Mouse (Mus musculus) CH12.LX (cell line): ENCODE measurements around the gene Pam. TPM values are rescaled to one million over a fixed set of nuclear protein-coding genes. Genes with fewer than 3 reads are reported as not detected.

Source experiments
- DNase-seq: peaks from one replicate; pipeline ENCODE4 v3.0.0-alpha.2; 2013; ENCODE audit errors: extremely low read depth
- H3K27ac ChIP-seq: 2 replicates; pipeline ENCODE4 v1.5.1; 2012; ENCODE audit warnings: low read depth, mild to moderate bottlenecking, control low read depth, moderate library complexity; ENCODE audit not compliant: insufficient read depth
- H3K27me3 ChIP-seq: replicated peaks from 2 replicates; pipeline ENCODE3; 2012; ENCODE audit warnings: inconsistent platforms
- H3K36me3 ChIP-seq, 2 experiments: replicated peaks in 1 of 2; 2 replicates each; pipeline versions ENCODE3 to v1.6.1; 2012; ENCODE audit warnings: inconsistent platforms in 1 of 2, low read length in 1 of 2, mild to moderate bottlenecking in 1 of 2, mixed read lengths in 1 of 2, moderate library complexity in 1 of 2; ENCODE audit not compliant: control insufficient read depth in 1 of 2, insufficient read depth in 1 of 2
- H3K4me1 ChIP-seq, 2 experiments: 2 replicates each; pipeline ENCODE4 v1.6.1; 2012; ENCODE audit warnings: inconsistent platforms in 1 of 2, moderate library complexity in 1 of 2; ENCODE audit not compliant: insufficient read depth in 2 of 2, control insufficient read depth in 1 of 2
- H3K4me2 ChIP-seq: 2 replicates; pipeline ENCODE4 v1.6.1; 2012; ENCODE audit warnings: low read depth, mild to moderate bottlenecking, control low read depth; ENCODE audit not compliant: poor library complexity, insufficient read depth, severe bottlenecking
- H3K4me3 ChIP-seq, 3 experiments: fragments of 150-350 bp in 1 of 3; sonication (generic) in 1 of 3; replicated peaks in 1 of 3; 2 replicates each; pipeline versions ENCODE3 to v1.5.1; 2011 to 2012; ENCODE audit warnings: low read depth in 2 of 3, low read length in 2 of 3, mild to moderate bottlenecking in 2 of 3, moderate library complexity in 2 of 3, control low read depth in 1 of 3, improper control_type of control experiment in 1 of 3, inconsistent platforms in 1 of 3, mixed read lengths in 1 of 3; ENCODE audit not compliant: poor library complexity in 1 of 3
- H3K79me2 ChIP-seq: replicated peaks from 2 replicates; pipeline ENCODE4 v1.6.1; 2012; ENCODE audit warnings: mild to moderate bottlenecking, moderate library complexity; ENCODE audit not compliant: control insufficient read depth, poor library complexity, insufficient read depth, severe bottlenecking; ENCODE audit errors: extremely low read depth
- H3K9ac ChIP-seq: 2 replicates; pipeline ENCODE4 v1.6.1; 2012; ENCODE audit warnings: low read depth, mild to moderate bottlenecking, control low read depth, moderate library complexity; ENCODE audit not compliant: insufficient read depth
- H3K9me3 ChIP-seq: replicated peaks from 2 replicates; pipeline ENCODE3; 2012; ENCODE audit warnings: low read length, inconsistent platforms, mixed read lengths
- CHD1 ChIP-seq: IDR thresholded peaks from 2 replicates; pipeline ENCODE4 v1.6.1; 2012; ENCODE audit warnings: low read depth, low read length, improper control_type of control experiment, inconsistent platforms
- CHD2 ChIP-seq: IDR thresholded peaks from 2 replicates; pipeline ENCODE4 v1.6.1; 2011; ENCODE audit warnings: low read length, improper control_type of control experiment
- CTCF ChIP-seq, 2 experiments: IDR thresholded peaks in 1 of 2; conservative IDR thresholded peaks in 1 of 2; 2 replicates each; pipeline ENCODE4 v1.5.1; 2011 to 2012; ENCODE audit warnings: low read depth in 2 of 2, low read length in 2 of 2, improper control_type of control experiment in 1 of 2, inconsistent platforms in 1 of 2, mild to moderate bottlenecking in 1 of 2, moderate library complexity in 1 of 2
- E2F4 ChIP-seq: IDR thresholded peaks from 2 replicates; pipeline ENCODE4 v1.6.1; 2011; ENCODE audit warnings: low read depth, low read length, improper control_type of control experiment; ENCODE audit not compliant: insufficient replicate concordance
- ELF1 ChIP-seq: IDR thresholded peaks from 2 replicates; pipeline ENCODE4 v1.6.1; 2014; ENCODE audit warnings: low read depth, mild to moderate bottlenecking, inconsistent platforms, low read length, improper control_type of control experiment
- GABPA ChIP-seq: IDR thresholded peaks from 2 replicates; pipeline ENCODE4 v1.6.1; 2012; ENCODE audit warnings: low read depth, low read length, improper control_type of control experiment, inconsistent platforms; ENCODE audit not compliant: insufficient replicate concordance
- JUN ChIP-seq: IDR thresholded peaks from 2 replicates; pipeline ENCODE4 v1.6.1; 2011; ENCODE audit warnings: low read depth, mild to moderate bottlenecking, low read length, improper control_type of control experiment, moderate library complexity; ENCODE audit not compliant: insufficient read depth
- JUND ChIP-seq: conservative IDR thresholded peaks from 2 replicates; pipeline ENCODE4 v1.6.1; 2011; ENCODE audit warnings: low read depth, low read length, improper control_type of control experiment
- KAT2A ChIP-seq: IDR thresholded peaks from 2 replicates; pipeline ENCODE4 v1.6.1; 2012; ENCODE audit warnings: low read length, improper control_type of control experiment, inconsistent platforms; ENCODE audit not compliant: insufficient replicate concordance
- MAX ChIP-seq: IDR thresholded peaks from 2 replicates; pipeline ENCODE4 v1.6.1; 2011; ENCODE audit warnings: low read length, improper control_type of control experiment
- MAZ ChIP-seq: IDR thresholded peaks from 2 replicates; pipeline ENCODE4 v1.6.1; 2012; ENCODE audit warnings: low read depth, mild to moderate bottlenecking, inconsistent platforms, low read length, improper control_type of control experiment, moderate library complexity
- MEF2A ChIP-seq: IDR thresholded peaks from 2 replicates; pipeline ENCODE4 v1.6.1; 2014; ENCODE audit warnings: low read depth, mild to moderate bottlenecking, inconsistent platforms, low read length, improper control_type of control experiment, borderline replicate concordance
- MXI1 ChIP-seq: IDR thresholded peaks from 2 replicates; pipeline ENCODE4 v1.6.1; 2011; ENCODE audit warnings: mild to moderate bottlenecking, low read depth, low read length, improper control_type of control experiment
- NELFE ChIP-seq: IDR thresholded peaks from 2 replicates; pipeline ENCODE4 v1.6.1; 2011; ENCODE audit warnings: low read depth, low read length, improper control_type of control experiment
- NRF1 ChIP-seq: IDR thresholded peaks from 2 replicates; pipeline ENCODE4 v1.6.1; 2014; ENCODE audit warnings: low read depth, mild to moderate bottlenecking, inconsistent platforms, low read length, improper control_type of control experiment, moderate library complexity
- PAX5 ChIP-seq: IDR thresholded peaks from 2 replicates; pipeline ENCODE4 v1.6.1; 2012; ENCODE audit warnings: low read length, inconsistent platforms, mixed read lengths
- POLR2A ChIP-seq: IDR thresholded peaks from 2 replicates; pipeline ENCODE4 v1.6.1; 2011; ENCODE audit warnings: low read depth, mild to moderate bottlenecking, improper control_type of control experiment, low read length
- SIN3A ChIP-seq: IDR thresholded peaks from 2 replicates; pipeline ENCODE4 v1.6.1; 2012; ENCODE audit warnings: low read length, improper control_type of control experiment, inconsistent platforms
- SMC3 ChIP-seq: IDR thresholded peaks from 2 replicates; pipeline ENCODE4 v1.6.1; 2011; ENCODE audit warnings: low read depth, low read length, improper control_type of control experiment
- TBP ChIP-seq: conservative IDR thresholded peaks from 2 replicates; pipeline ENCODE4 v1.6.1; 2011; ENCODE audit warnings: low read depth, low read length, improper control_type of control experiment
- USF1 ChIP-seq: IDR thresholded peaks from 2 replicates; pipeline ENCODE4 v1.6.1; 2014; ENCODE audit warnings: low read depth, mild to moderate bottlenecking, inconsistent platforms, low read length, improper control_type of control experiment
- ZC3H11A ChIP-seq: IDR thresholded peaks from 2 replicates; pipeline ENCODE4 v1.6.1; 2012; ENCODE audit warnings: low read depth, mild to moderate bottlenecking, inconsistent platforms, low read length, improper control_type of control experiment
- ZKSCAN1 ChIP-seq: IDR thresholded peaks from 2 replicates; pipeline ENCODE4 v1.6.1; 2012; ENCODE audit warnings: low read depth, inconsistent platforms, low read length, improper control_type of control experiment, borderline replicate concordance
- ZNF384 ChIP-seq: IDR thresholded peaks from 2 replicates; pipeline ENCODE4 v1.6.1; 2012; ENCODE audit warnings: low read depth, low read length, improper control_type of control experiment, inconsistent platforms
- dilution Hi-C: fragments of 300-500 bp; cut with MboI; formaldehyde crosslinking; loops from 2 replicates; pipeline ENCODE4 v1.14.3; 2020; ENCODE audit warnings: low sequenced_read_pairs; ENCODE audit not compliant: extremely low pct_unique_long_range_greater_than_20kb, extremely low pct_ligation_motif_present
- in situ Hi-C: fragments of 300-500 bp; cut with MboI; formaldehyde crosslinking; loops from 3 replicates; pipeline ENCODE4 v1.14.3; 2019; ENCODE audit warnings: low sequenced_read_pairs, low pct_ligation_motif_present, low pct_unique_long_range_greater_than_20kb, mixed read lengths
- polyA plus RNA-seq: library from polyadenylated mRNA; unstranded; fragments of >175 nt; gene quantifications from 2 replicates; pipeline ENCODE4 v1.2.1, GENCODE M21; 2012; ENCODE audit warnings: low read depth; ENCODE audit not compliant: insufficient read length
- total RNA-seq, 2 experiments: library from RNA; depleted of rRNA; stranded (reverse); fragments of 300-350 nt in 1 of 2; fragments of >200 nt in 1 of 2; gene quantifications; 2 replicates each; pipeline ENCODE4 v1.2.3; 2012 to 2014

The Pam gene
- total and polyA plus RNA-seq, 3 experiments, result 0.24 TPM; not detected in 2

- no peak overlapping the region for H3K9ac ChIP-seq
Observed at GRCm38 (mm10) chr1:98131244-98131643, 35.8 kb upstream of the Pam start.

DNA sequence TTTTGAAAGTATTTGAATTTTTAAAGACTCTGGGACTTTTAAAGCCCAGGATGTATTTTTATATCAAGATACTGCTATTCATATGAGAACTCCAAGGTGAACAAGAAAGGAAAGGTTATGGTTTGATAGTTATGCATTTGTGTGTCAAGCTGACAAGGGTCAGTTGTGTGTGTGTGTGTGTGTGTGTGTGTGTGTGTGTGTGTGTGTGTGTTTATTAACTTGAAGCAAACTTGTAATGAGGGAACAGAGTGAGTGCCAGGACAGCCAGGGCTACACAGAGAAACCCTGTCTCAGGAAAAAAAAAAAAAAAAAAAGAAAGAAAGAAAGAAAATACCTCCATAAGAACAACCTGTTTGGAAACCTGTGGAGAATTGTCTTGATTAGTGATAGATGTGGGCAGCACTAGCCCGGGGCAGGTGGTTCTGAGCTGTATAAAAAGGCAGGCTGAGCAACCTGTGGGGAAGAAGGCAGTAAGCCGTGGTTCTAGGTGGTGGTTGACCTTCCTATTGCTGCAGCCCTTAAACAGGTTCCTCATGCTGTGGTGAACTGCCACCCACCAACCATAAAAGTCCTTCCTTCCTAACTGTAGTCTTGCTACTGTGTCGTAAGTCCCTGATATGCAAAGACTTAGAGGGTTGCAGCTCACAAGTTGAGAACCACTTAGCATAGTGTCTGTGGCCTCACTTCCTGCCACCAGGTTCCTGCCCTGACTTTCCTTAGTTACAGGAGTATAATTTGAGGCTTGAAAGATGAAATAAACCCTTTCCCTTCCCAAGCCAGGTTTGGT lies 34.3 kb upstream of the Pam start:
- Histone ChIP-seq H3K4me1 (no peaks in the 10 kb centered on the region), H3K4me2 (no peak overlapping the region), H3K4me3 (no peak overlapping the region), H3K79me2 (no peaks in the 10 kb centered on the region), H3K27me3 (no peaks in the 10 kb centered on the region), H3K9ac (no peak overlapping the region), H3K9me3 (peaks cover 46% of the 10 kb centered on the region), H3K27ac (no peak overlapping the region), H3K36me3 (no peaks in the 10 kb centered on the region)
- in situ Hi-C loops (no loop called here), dilution Hi-C loops (no loop called here)
- DNase-seq, result no peak
- TF ChIP-seq TBP (no peak), MEF2A (no peak), ZC3H11A (no peak), SIN3A (no peak), NELFE (no peak), MAZ (no peak), POLR2A (no peak), USF1 (no peak), CTCF (conservative IDR thresholded peaks at IDR 0.05 in 1 of 2, IDR thresholded peaks at IDR 0.05 in 1 of 2; ENCODE audit: low read depth in 2 of 2, low read length in 2 of 2) (no peak), MAX (no peak), JUN (no peak), MXI1 (no peak)

More at GRCm38 (mm10) chr1:98131244-98131643, 35.8 kb upstream of the Pam start:
- in situ Hi-C loops (no loop called here), dilution Hi-C loops (no loop called here)
- no peaks in the 10 kb centered on the region for H3K4me1 ChIP-seq
- no peaks in the 10 kb centered on the region for H3K79me2 ChIP-seq
- DNase-seq, result no peak
- no peak overlapping the region for H3K4me3 ChIP-seq
- H3K27me3 ChIP-seq, result no peaks in the 10 kb centered on the region
- no peaks in the 10 kb centered on the region for H3K36me3 ChIP-seq
- H3K9me3 ChIP-seq, result peaks cover 48% of the 10 kb centered on the region
- H3K27ac ChIP-seq, result no peak overlapping the region
- H3K4me2 ChIP-seq, result no peak overlapping the region
- TF ChIP-seq E2F4 (no peak), JUND (no peak), GABPA (no peak), CHD1 (no peak), PAX5 (no peak), ZKSCAN1 (no peak), TBP (no peak), SMC3 (no peak), ZNF384 (no peak), USF1 (no peak), KAT2A (no peak), CHD2 (no peak), ELF1 (no peak), NRF1 (no peak)
